Mouse (Mus musculus): ENCODE results near the gene Serf1. TPM values are rescaled to one million over a fixed set of nuclear protein-coding genes. Genes with fewer than 3 reads are reported as not detected.

Gene Serf1
- polyA plus RNA-seq, 1 experiment: 28.2 TPM

Other genes with a start within 250 kb of the Serf1 start
- 1.4 TPM in 2 replicates for gene Cartpt, start 206.9 kb upstream of the Serf1 start, polyA plus RNA-seq (2012; rRNA removed)
- gene Mccc2, start 92.4 kb upstream of the Serf1 start, polyA plus RNA-seq (2012; rRNA removed): 17.8 and 26.5 TPM in 2 replicates
- 8.7 and 9.2 TPM in 2 replicates for gene Bdp1, start 3.9 kb upstream of the Serf1 start, polyA plus RNA-seq (2012; rRNA removed)
- gene Smn1, start 16.8 kb downstream of the Serf1 start, polyA plus RNA-seq (2012; rRNA removed): 37.3 and 50.4 TPM in 2 replicates
- gene Naip2, start 94.1 kb downstream of the Serf1 start, polyA plus RNA-seq (2012; rRNA removed): 2.5 and 2.8 TPM in 2 replicates
- gene Naip5, start 138.3 kb downstream of the Serf1 start, polyA plus RNA-seq (2012; rRNA removed): 8.1 and 8.6 TPM in 2 replicates
- gene Naip6, start 209.7 kb downstream of the Serf1 start, polyA plus RNA-seq (2012; rRNA removed): 11.8 and 13.8 TPM in 2 replicates